Mouse (Mus musculus) lung, adult 2 months (tissue): ENCODE measurements around the gene Zfp981.

Experiments
- CTCF ChIP-seq: fragments of 200-500 bp; IDR thresholded peaks from 2 replicates; pipeline ENCODE4 v1.5.1; 2011; ENCODE audit warnings: mild to moderate bottlenecking, low read length, control low read depth; ENCODE audit not compliant: insufficient read depth
- POLR2A ChIP-seq: fragments of 200-500 bp; IDR thresholded peaks from 2 replicates; pipeline ENCODE4 v1.6.1; 2011; ENCODE audit warnings: low read depth, mild to moderate bottlenecking, control low read depth, low read length, borderline replicate concordance; ENCODE audit errors: extremely low read depth

GRCm38 (mm10) chr4:146492851-146493250 is 9.0 kb upstream of the Zfp981 start:
- TF ChIP-seq CTCF (no peak), POLR2A (no peak)
